Mouse (Mus musculus): ENCODE data around the gene Gm45717.

DNA sequence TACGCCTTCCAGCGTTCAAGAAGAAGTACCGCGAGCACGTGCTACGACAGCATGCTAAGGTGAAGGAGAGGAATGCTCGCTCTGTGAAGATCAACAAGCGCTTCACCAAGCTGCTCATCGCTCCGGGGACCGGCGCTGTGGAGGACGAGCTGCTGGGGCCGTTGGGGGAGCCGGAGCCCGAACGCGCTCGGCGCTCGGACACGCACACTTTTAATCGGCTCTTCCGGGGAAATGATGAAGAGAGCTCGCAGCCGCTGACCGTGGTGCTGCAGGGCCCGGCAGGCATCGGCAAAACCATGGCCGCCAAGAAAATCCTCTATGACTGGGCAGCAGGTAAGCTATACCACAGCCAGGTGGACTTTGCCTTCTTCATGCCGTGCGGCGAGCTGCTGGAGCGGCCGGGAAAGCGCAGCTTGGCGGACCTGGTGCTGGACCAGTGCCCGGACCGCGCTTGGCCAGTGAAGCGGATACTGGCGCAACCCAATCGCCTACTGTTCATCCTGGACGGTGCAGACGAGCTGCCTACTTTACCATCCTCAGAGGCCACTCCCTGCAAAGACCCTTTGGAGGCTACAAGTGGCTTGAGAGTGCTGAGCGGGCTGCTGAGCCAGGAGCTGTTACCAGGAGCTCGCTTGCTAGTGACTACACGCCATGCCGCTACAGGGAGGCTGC is 33.2 kb downstream of the Gm45717 start:
- TF ChIP-seq CTCF (conservative IDR thresholded peaks at IDR 0.05; ENCODE audit: insufficient read depth, insufficient read length, low read depth, low read length) (peak; percentile 31), POLR2A (IDR thresholded peaks at IDR 0.05; ENCODE audit: low read depth, low read length) (no peak)
